9 mouse cellular contexts compared by ENCODE assay signal in genomic region chr4:90860854-90861253, GRCm38 (mm10).
DNase-seq lines count a peak whose midpoint lies in the region; ATAC-seq lines count a peak whose summit lies in the region.
"Had no signal": no experiment of that assay in that cellular context is flagged by ENCODE, and none has a peak within 500 bp of the region (broad histone marks: within the 10 kb centered on the region; RNA-seq: fewer than 3 reads in every experiment).

No protein-coding gene starts in this region.

- H3K36me3 ChIP-seq in heart, embryonic 11.5 days (ENCODE audit: control insufficient read depth, insufficient read depth, low read length): no peaks in the 10 kb centered on the region
- no peaks in the 10 kb centered on the region for H3K36me3 ChIP-seq in neural tube, embryonic 13.5 days
- H3K36me3 ChIP-seq: liver, embryonic 15.5 days had no signal

- H3K9me3 ChIP-seq in heart, embryonic 11.5 days (replicated peaks; ENCODE audit: control insufficient read depth, low read length): no peaks in the 10 kb centered on the region
- no peaks in the 10 kb centered on the region for H3K9me3 ChIP-seq in neural tube, embryonic 13.5 days
- H3K9me3 ChIP-seq: liver, embryonic 15.5 days had no signal

- DNase-seq in heart, postnatal 4 days: peak; percentile 34
- DNase-seq in 416B (ENCODE audit: low read depth) (peak; percentile 24), WW6 (ENCODE audit: low read depth, low spot score) (peak; percentile 18)
- no peak for DNase-seq in heart, postnatal 36 days
- DNase-seq in spleen, postnatal 10 days (ENCODE audit: low spot score in 2 of 2): no peak

- no peak overlapping the region for H3K4me2 ChIP-seq in heart, embryonic 11.5 days
- no peak overlapping the region for H3K4me2 ChIP-seq in neural tube, embryonic 13.5 days
- H3K4me2 ChIP-seq: liver, embryonic 15.5 days had no signal

- no peak overlapping the region for H3K9ac ChIP-seq in heart, embryonic 11.5 days (ENCODE audit: low read depth, low read length)
- no peak overlapping the region for H3K9ac ChIP-seq in neural tube, embryonic 13.5 days
- H3K9ac ChIP-seq: liver, embryonic 15.5 days had no signal

- WGBS in heart, embryonic 11.5 days (ENCODE audit: insufficient replicate concordance): 38% methylated on average over 2 of the region's 2 CpGs
- WGBS in neural tube, embryonic 13.5 days: 44% methylated on average over 2 of the region's 2 CpGs

- no peak for ATAC-seq in heart, embryonic 11.5 days (replicated peaks; ENCODE audit: insufficient number of reproducible peaks, low FRiP score, low TSS enrichment)
- ATAC-seq in frontal cortex, adult (ENCODE audit: low TSS enrichment): peak; percentile 67
- peak; percentile 15; the same call in 1 of the 2 replicates for ATAC-seq in neural tube, embryonic 13.5 days (ENCODE audit: low read depth)

- intact Hi-C loops in heart, postnatal 36 days (cut with DNase I): no loop called here

- no peaks in the 10 kb centered on the region for H3K4me1 ChIP-seq in heart, embryonic 11.5 days (ENCODE audit: control insufficient read depth, insufficient read depth, low read length)
- H3K4me1 ChIP-seq in neural tube, embryonic 13.5 days (replicated peaks): no peaks in the 10 kb centered on the region
- H3K4me1 ChIP-seq: liver, embryonic 15.5 days had no signal

- no peaks in the 10 kb centered on the region for H3K27me3 ChIP-seq in heart, embryonic 11.5 days (ENCODE audit: control insufficient read depth, insufficient read depth, low read length)
- H3K27me3 ChIP-seq in neural tube, embryonic 13.5 days: no peaks in the 10 kb centered on the region
- H3K27me3 ChIP-seq: liver, embryonic 15.5 days had no signal

- H3K4me3 ChIP-seq in heart, embryonic 11.5 days (ENCODE audit: low read depth, low read length): no peak overlapping the region
- H3K4me3 ChIP-seq in neural tube, embryonic 13.5 days: no peak overlapping the region
- H3K4me3 ChIP-seq: liver, embryonic 15.5 days had no signal

- no peak overlapping the region for H3K27ac ChIP-seq in heart, embryonic 11.5 days (ENCODE audit: low read depth, low read length)
- no peak overlapping the region for H3K27ac ChIP-seq in neural tube, embryonic 13.5 days (replicated peaks)
- H3K27ac ChIP-seq: liver, embryonic 15.5 days had no signal

Comparison
In these comparisons a context has a peak if more than half of its experiments do, and no peak if none do; other contexts are left out.
1. DNase-seq: peak in heart, postnatal 4 days (single experiment), 416B (single experiment) and WW6 (single experiment); none in heart, postnatal 36 days (0 of 2) and spleen, postnatal 10 days (0 of 2).